11 mouse cellular contexts compared by ENCODE assay signal in the genomic region with DNA sequence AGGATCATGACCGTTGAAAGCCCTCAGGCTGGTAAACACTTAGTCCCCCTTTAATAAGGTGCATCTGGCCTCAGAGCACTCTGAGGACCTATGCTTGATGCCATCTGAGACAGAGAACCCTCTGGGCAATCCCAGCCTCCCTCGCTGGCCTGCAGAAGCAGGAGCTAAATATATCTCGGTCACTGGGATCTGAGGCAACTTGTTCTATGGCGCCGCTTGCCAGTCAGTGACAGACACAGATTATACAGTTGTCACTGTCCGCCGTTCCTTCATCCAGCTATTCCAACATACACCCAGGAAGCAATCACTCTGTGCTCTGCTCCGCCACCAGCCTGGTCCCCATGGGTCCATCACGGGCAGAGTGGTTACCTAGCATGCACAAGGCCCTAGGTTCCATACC.
DNase-seq lines count a peak whose midpoint lies in the region; ATAC-seq and TF ChIP-seq lines count a peak whose summit lies in the region.
"Had no signal": no experiment of that assay in that cellular context is flagged by ENCODE, and none has a peak within 500 bp of the region (broad histone marks: within the 10 kb centered on the region; RNA-seq: fewer than 3 reads in every experiment).

No protein-coding gene starts in this region.

- H3K27me3 ChIP-seq in heart, embryonic 10.5 days (ENCODE audit: insufficient read depth, poor library complexity, severe bottlenecking): no peaks in the 10 kb centered on the region
- no peaks in the 10 kb centered on the region for H3K27me3 ChIP-seq in heart, embryonic 13.5 days (replicated peaks)
- H3K27me3 ChIP-seq in hindbrain, embryonic 12.5 days: no peaks in the 10 kb centered on the region
- no peaks in the 10 kb centered on the region for H3K27me3 ChIP-seq in neural tube, embryonic 14.5 days (ENCODE audit: control insufficient read depth, insufficient read depth, low read length)
- H3K27me3 ChIP-seq: limb, embryonic 13.5 days had no signal

- no peak overlapping the region for H3K4me3 ChIP-seq in heart, embryonic 10.5 days
- H3K4me3 ChIP-seq in heart, embryonic 13.5 days: no peak overlapping the region
- H3K4me3 ChIP-seq in hindbrain, embryonic 12.5 days: no peak overlapping the region
- H3K4me3 ChIP-seq in neural tube, embryonic 14.5 days (ENCODE audit: low read depth, low read length): no peak overlapping the region
- H3K4me3 ChIP-seq in lung, adult 2 months (replicated peaks; ENCODE audit: extremely low read depth, low read depth, low read length): no peak overlapping the region
- H3K4me3 ChIP-seq: limb, embryonic 13.5 days had no signal

- DNase-seq in heart, embryonic 10.5 days (ENCODE audit: low spot score): no peak
- no peak for DNase-seq in heart, adult 8-10 months (ENCODE audit: low spot score)
- no peak for DNase-seq in lung, adult 2 months
- DNase-seq: cerebellum, adult 2 months; kidney, postnatal 10 days; lung, adult 18-20 months had no signal

- no peaks in the 10 kb centered on the region for H3K36me3 ChIP-seq in heart, embryonic 10.5 days
- H3K36me3 ChIP-seq in heart, embryonic 13.5 days: no peaks in the 10 kb centered on the region
- H3K36me3 ChIP-seq in hindbrain, embryonic 12.5 days: no peaks in the 10 kb centered on the region
- H3K36me3 ChIP-seq in neural tube, embryonic 14.5 days (ENCODE audit: control insufficient read depth, insufficient read depth, low read length): no peaks in the 10 kb centered on the region
- H3K36me3 ChIP-seq: limb, embryonic 13.5 days had no signal

- peaks cover 54% of the 10 kb centered on the region for H3K4me1 ChIP-seq in heart, embryonic 10.5 days
- peaks cover 53% of the 10 kb centered on the region for H3K4me1 ChIP-seq in heart, embryonic 13.5 days
- peaks cover 52% of the 10 kb centered on the region for H3K4me1 ChIP-seq in hindbrain, embryonic 12.5 days
- H3K4me1 ChIP-seq in neural tube, embryonic 14.5 days (ENCODE audit: control insufficient read depth, insufficient read depth, low read length): peaks cover 30% of the 10 kb centered on the region
- H3K4me1 ChIP-seq in lung, adult 2 months (ENCODE audit: control insufficient read depth, insufficient read depth, low read length): peaks cover 8% of the 10 kb centered on the region

- peak overlapping the region; percentile 11; the same call in 1 of the 2 replicates for H3K4me2 ChIP-seq in heart, embryonic 13.5 days
- H3K4me2 ChIP-seq in hindbrain, embryonic 12.5 days (replicated peaks): no peak overlapping the region
- no peak overlapping the region for H3K4me2 ChIP-seq in neural tube, embryonic 14.5 days (ENCODE audit: low read depth, low read length)
- H3K4me2 ChIP-seq: limb, embryonic 13.5 days had no signal

- H3K9ac ChIP-seq in heart, embryonic 13.5 days: no peak overlapping the region
- no peak overlapping the region for H3K9ac ChIP-seq in hindbrain, embryonic 12.5 days
- no peak overlapping the region for H3K9ac ChIP-seq in neural tube, embryonic 14.5 days (replicated peaks; ENCODE audit: low read depth, low read length)
- H3K9ac ChIP-seq: limb, embryonic 13.5 days had no signal

- H3K27ac ChIP-seq in heart, embryonic 10.5 days: peak overlapping the region; percentile 68
- H3K27ac ChIP-seq in heart, embryonic 13.5 days (replicated peaks): peak overlapping the region; percentile 62
- H3K27ac ChIP-seq in hindbrain, embryonic 12.5 days: peak overlapping the region; percentile 87
- peak overlapping the region; percentile 89 for H3K27ac ChIP-seq in neural tube, embryonic 14.5 days (ENCODE audit: low read depth, low read length)
- H3K27ac ChIP-seq: limb, embryonic 13.5 days had no signal

- WGBS in heart, embryonic 10.5 days: 45% methylated on average over 9 of the region's 9 CpGs
- 41% methylated on average over 9 of the region's 9 CpGs for WGBS in heart, embryonic 13.5 days
- WGBS in hindbrain, embryonic 12.5 days: 65% methylated on average over 9 of the region's 9 CpGs
- 40% methylated on average over 9 of the region's 9 CpGs for WGBS in neural tube, embryonic 14.5 days
- WGBS in lung, adult 2 months: 74% methylated on average over 9 of the region's 9 CpGs

- H3K9me3 ChIP-seq in heart, embryonic 10.5 days: no peaks in the 10 kb centered on the region
- no peaks in the 10 kb centered on the region for H3K9me3 ChIP-seq in heart, embryonic 13.5 days
- H3K9me3 ChIP-seq in hindbrain, embryonic 12.5 days (replicated peaks): no peaks in the 10 kb centered on the region
- H3K9me3 ChIP-seq in neural tube, embryonic 14.5 days (ENCODE audit: control insufficient read depth, low read length): no peaks in the 10 kb centered on the region
- H3K9me3 ChIP-seq: limb, embryonic 13.5 days had no signal

- TF ChIP-seq CTCF in lung, adult 2 months (IDR thresholded peaks at IDR 0.05; ENCODE audit: insufficient read depth, low read length): no peak

- TF ChIP-seq POLR2A in lung, adult 2 months (IDR thresholded peaks at IDR 0.05; ENCODE audit: borderline replicate concordance, extremely low read depth, low read depth, low read length): no peak

- no peak for ATAC-seq in heart, embryonic 13.5 days (ENCODE audit: extremely low read depth, insufficient number of reproducible peaks, low FRiP score, low TSS enrichment)
- no peak for ATAC-seq in hindbrain, embryonic 12.5 days (ENCODE audit: low FRiP score)
- no peak for ATAC-seq in neural tube, embryonic 14.5 days (ENCODE audit: low read depth)
- ATAC-seq in megakaryocyte progenitor cell, adult 5-6 weeks (replicated peaks; ENCODE audit: poor library complexity): no peak
